Mouse (Mus musculus) ES-E14 (cell line): ENCODE measurements at regions not wholly inside any gene's neighbourhood (a gene's known extent, or its start where the extent isn't known, plus 50 kb on each side); places are given as distances from the start of the nearest gene placed in this dataset.

Experiments used
- HCFC1 ChIP-seq: IDR thresholded peaks from 2 replicates; pipeline ENCODE4 v1.6.1; 2012; ENCODE audit warnings: low read length, inconsistent platforms, borderline replicate concordance; ENCODE audit not compliant: insufficient read depth
- MAFK ChIP-seq: IDR thresholded peaks from 2 replicates; pipeline ENCODE4 v1.6.1; 2014; ENCODE audit warnings: mild to moderate bottlenecking, low read depth, low read length, inconsistent platforms; ENCODE audit not compliant: insufficient read depth
- ZNF384 ChIP-seq: IDR thresholded peaks from 2 replicates; pipeline ENCODE4 v1.6.1; 2012; ENCODE audit warnings: low read depth, low read length, inconsistent platforms

- no peak for TF ChIP-seq ZNF384
- TF ChIP-seq HCFC1, result no peak
- TF ChIP-seq MAFK, result no peak
Measured at GRCm38 (mm10) chr12:32635055-32635454, 184.3 kb upstream of the Nampt start.
